Mouse (Mus musculus): ENCODE measurements around the gene Yes1.

GRCm38 (mm10) chr5:32735779-32736178 is 124.8 kb downstream of the Yes1 start:
- TF ChIP-seq GATA1 (IDR thresholded peaks at IDR 0.05; ENCODE audit: borderline replicate concordance, low read length) = no peak
- no peak for TF ChIP-seq FLI1 (IDR thresholded peaks at IDR 0.05; ENCODE audit: low read length)
